Mouse (Mus musculus) kidney, postnatal 25 days (tissue): ENCODE measurements at regions not wholly inside any gene's neighbourhood (a gene's known extent, or its start where the extent isn't known, plus 50 kb on each side); places are given as distances from the start of the nearest gene placed in this dataset.

Experiments used
- DNase-seq, 2 experiments: peaks; one replicate each; pipeline ENCODE4 v3.0.0; 2021; ENCODE audit warnings: mixed read lengths in 2 of 2

- no peak for DNase-seq
These were observed 367.8 kb upstream of the Thbs1 start for GRCm38 (mm10) chr2:117743901-117744300.

- DNase-seq = no peak
These were observed 365.9 kb upstream of the Thbs1 start for GRCm38 (mm10) chr2:117745767-117746166.

GRCm38 (mm10) chr2:117747136-117747535, 364.5 kb upstream of the Thbs1 start:
- no peak for DNase-seq

- DNase-seq = peak in 1 of 2 experiments; percentile 28
These were observed 362.8 kb upstream of the Thbs1 start for GRCm38 (mm10) chr2:117748892-117749291.

- DNase-seq = no peak
These were observed 352.1 kb upstream of the Thbs1 start for GRCm38 (mm10) chr2:117759491-117760013.

- DNase-seq = no peak
These were observed 348.0 kb upstream of the Thbs1 start for GRCm38 (mm10) chr2:117763631-117764030.

- no peak for DNase-seq
These were observed 346.1 kb upstream of the Thbs1 start for GRCm38 (mm10) chr2:117765572-117765971.

- no peak for DNase-seq
These were observed 345.2 kb upstream of the Thbs1 start for GRCm38 (mm10) chr2:117766450-117766849.

- DNase-seq = no peak
These were observed 342.1 kb upstream of the Thbs1 start for GRCm38 (mm10) chr2:117769402-117770114.

GRCm38 (mm10) chr2:117770115-117770485, 341.6 kb upstream of the Thbs1 start:
- no peak for DNase-seq

- DNase-seq = no peak
These were observed 331.4 kb upstream of the Thbs1 start for GRCm38 (mm10) chr2:117780287-117780686.

GRCm38 (mm10) chr2:117780816-117781215, 330.9 kb upstream of the Thbs1 start:
- no peak for DNase-seq

GRCm38 (mm10) chr2:117787321-117787720, 324.4 kb upstream of the Thbs1 start:
- peak in 1 of 2 experiments; percentile 14 for DNase-seq

- no peak for DNase-seq
These were observed 317.4 kb upstream of the Thbs1 start for GRCm38 (mm10) chr2:117794285-117794684.

GRCm38 (mm10) chr2:117801946-117802600, 309.6 kb upstream of the Thbs1 start:
- DNase-seq = no peak

- no peak for DNase-seq
These were observed 309.0 kb upstream of the Thbs1 start for GRCm38 (mm10) chr2:117802686-117803085.

GRCm38 (mm10) chr2:117804686-117805085, 307.0 kb upstream of the Thbs1 start:
- no peak for DNase-seq

- DNase-seq = no peak
These were observed 304.6 kb upstream of the Thbs1 start for GRCm38 (mm10) chr2:117807121-117807520.

GRCm38 (mm10) chr2:117811506-117811905, 300.2 kb upstream of the Thbs1 start:
- no peak for DNase-seq

GRCm38 (mm10) chr2:117811931-117812330, 299.7 kb upstream of the Thbs1 start:
- DNase-seq = no peak

GRCm38 (mm10) chr2:117819701-117820225, 291.9 kb upstream of the Thbs1 start:
- no peak for DNase-seq

- DNase-seq = no peak
These were observed 291.0 kb upstream of the Thbs1 start for GRCm38 (mm10) chr2:117820708-117821107.

GRCm38 (mm10) chr2:117825088-117825487, 286.6 kb upstream of the Thbs1 start:
- DNase-seq = no peak

GRCm38 (mm10) chr2:117827278-117827677, 284.4 kb upstream of the Thbs1 start:
- DNase-seq = no peak
